ENCODE assay signal across 8 mouse cellular contexts in the genomic region with DNA sequence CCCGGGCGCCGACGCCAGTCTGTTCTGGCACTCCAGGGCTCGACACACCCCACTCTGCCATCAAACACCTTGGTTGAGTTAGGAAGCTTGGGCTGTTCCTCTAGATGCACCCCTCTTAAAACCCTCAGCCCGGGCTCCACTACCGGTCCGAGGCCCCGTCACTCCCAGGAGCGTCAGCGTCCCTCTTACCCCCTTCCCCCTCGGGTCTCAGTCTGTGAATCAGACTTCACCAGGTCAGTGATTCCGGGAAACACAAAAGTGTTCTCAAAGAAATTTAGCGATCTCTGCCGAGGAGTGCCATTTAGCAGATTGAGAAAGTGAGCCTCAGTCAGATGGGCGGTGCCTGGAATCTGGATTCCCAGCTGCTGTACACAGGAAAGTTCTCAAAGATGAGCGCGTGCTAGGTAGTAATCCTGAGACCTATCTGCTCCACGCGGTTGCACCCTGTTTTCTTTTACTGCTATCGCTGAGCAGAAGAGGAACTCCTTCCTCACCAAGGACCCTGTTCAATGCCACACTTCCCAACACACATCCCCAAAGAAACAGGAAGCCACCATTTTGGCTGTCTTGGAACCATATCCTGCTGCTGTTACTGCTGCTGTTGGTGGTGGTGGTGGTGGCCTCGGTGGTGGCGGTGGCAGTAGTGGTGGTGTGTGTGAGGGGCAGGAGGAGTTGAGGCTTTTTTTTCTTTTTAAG. TPM values are rescaled to one million over a fixed set of nuclear protein-coding genes. Genes with fewer than 3 reads are reported as not detected.
A peak's percentile ranks its signal among the peaks of the same experiment; 100 is the strongest.
DNase-seq lines count a peak whose midpoint lies in the region; ATAC-seq and TF ChIP-seq lines count a peak whose summit lies in the region.

No protein-coding gene starts in this region.

- no peaks in the 10 kb centered on the region for H3K9me3 ChIP-seq in heart, embryonic 14.5 days (ENCODE audit: control insufficient read depth, low read length)
- no peaks in the 10 kb centered on the region for H3K9me3 ChIP-seq in liver, embryonic 11.5 days (ENCODE audit: control insufficient read depth, low read length)
- no peaks in the 10 kb centered on the region for H3K9me3 ChIP-seq in stomach, embryonic 14.5 days (ENCODE audit: control insufficient read depth, low read depth, low read length)

- H3K4me2 ChIP-seq in heart, embryonic 14.5 days (ENCODE audit: low read length), result peak overlapping the region; percentile 93
- H3K4me2 ChIP-seq in liver, embryonic 11.5 days, result peak overlapping the region; percentile 75
- H3K4me2 ChIP-seq in stomach, embryonic 14.5 days (replicated peaks; ENCODE audit: low read depth, low read length), result peak overlapping the region; percentile 74

- no peak for ATAC-seq in heart, embryonic 14.5 days (ENCODE audit: insufficient number of reproducible peaks, insufficient read depth, low FRiP score, low read depth)
- no peak for ATAC-seq in liver, embryonic 11.5 days (replicated peaks; ENCODE audit: low FRiP score)
- ATAC-seq in stomach, embryonic 14.5 days (ENCODE audit: insufficient number of reproducible peaks, insufficient read depth, low FRiP score, low read depth), result no peak

- peaks cover 6% of the 10 kb centered on the region for H3K27me3 ChIP-seq in spleen, adult 2 months (ENCODE audit: control insufficient read depth, insufficient read depth, low read length)
- H3K27me3 ChIP-seq in heart, embryonic 14.5 days (ENCODE audit: control insufficient read depth, insufficient read depth, low read length), result peaks cover 37% of the 10 kb centered on the region
- H3K27me3 ChIP-seq in liver, embryonic 11.5 days (replicated peaks; ENCODE audit: control insufficient read depth, insufficient read depth, low read length), result peaks cover 40% of the 10 kb centered on the region
- peaks cover 9% of the 10 kb centered on the region; the same call in 1 of the 2 replicates for H3K27me3 ChIP-seq in stomach, embryonic 14.5 days (ENCODE audit: control insufficient read depth, insufficient read depth, low read length)

- TF ChIP-seq CTCF in spleen, adult 2 months (IDR thresholded peaks at IDR 0.05; ENCODE audit: extremely low read depth, insufficient read depth, insufficient read length, insufficient replicate concordance), result no peak

- no peak for TF ChIP-seq POLR2A in spleen, adult 2 months (IDR thresholded peaks at IDR 0.05; ENCODE audit: low read depth, low read length)

- 4% methylated on average over 23 of the region's 23 CpGs for WGBS in spleen, adult 2 months
- WGBS in heart, embryonic 14.5 days, result 6% methylated on average over 23 of the region's 23 CpGs
- WGBS in liver, embryonic 11.5 days, result 3% methylated on average over 23 of the region's 23 CpGs
- WGBS in stomach, embryonic 14.5 days, result 10% methylated on average over 23 of the region's 23 CpGs

- H3K9ac ChIP-seq in heart, embryonic 14.5 days (ENCODE audit: low read length), result peak overlapping the region; percentile 79
- peak overlapping the region; percentile 54 for H3K9ac ChIP-seq in liver, embryonic 11.5 days (ENCODE audit: low read depth, low read length)
- H3K9ac ChIP-seq in stomach, embryonic 14.5 days (replicated peaks; ENCODE audit: low read depth, low read length), result peak overlapping the region; percentile 31

- no peak for DNase-seq in spleen, adult 2 months (ENCODE audit: low read depth in 1 of 2, low spot score in 2 of 2)
- DNase-seq in spleen, postnatal 10 days (ENCODE audit: low spot score in 2 of 2), result no peak
- peak; percentile 38 for DNase-seq in liver, embryonic 11.5 days (ENCODE audit: low spot score)
- no peak for DNase-seq in cerebellum, adult 9-10 months
- DNase-seq in thymus, postnatal 4 days, result no peak
- DNase-seq in cerebellum, postnatal 14 days, result no peak

- no peaks in the 10 kb centered on the region for H3K36me3 ChIP-seq in spleen, adult 2 months (ENCODE audit: control insufficient read depth, insufficient read depth, low read length)
- no peaks in the 10 kb centered on the region for H3K36me3 ChIP-seq in heart, embryonic 14.5 days (ENCODE audit: control insufficient read depth, insufficient read depth, low read length)
- no peaks in the 10 kb centered on the region for H3K36me3 ChIP-seq in liver, embryonic 11.5 days (ENCODE audit: control insufficient read depth, insufficient read depth, low read length)
- no peaks in the 10 kb centered on the region for H3K36me3 ChIP-seq in stomach, embryonic 14.5 days (ENCODE audit: control insufficient read depth, insufficient read depth, low read length)

- peak overlapping the region; percentile 52 for H3K27ac ChIP-seq in spleen, adult 2 months (ENCODE audit: insufficient read depth, low read length)
- H3K27ac ChIP-seq in heart, embryonic 14.5 days (replicated peaks in 1 of 2; ENCODE audit: control insufficient read depth in 1 of 2, insufficient read depth in 1 of 2, low read depth in 2 of 2, low read length in 2 of 2), result peak overlapping the region; percentile 56 to 71
- H3K27ac ChIP-seq in liver, embryonic 11.5 days (ENCODE audit: low read depth, low read length), result no peak overlapping the region
- H3K27ac ChIP-seq in stomach, embryonic 14.5 days (ENCODE audit: low read length), result no peak overlapping the region

- peak overlapping the region; percentile 41; the same call in 1 of the 2 replicates for H3K4me3 ChIP-seq in spleen, adult 2 months (ENCODE audit: extremely low read depth, insufficient read depth, insufficient read length)
- H3K4me3 ChIP-seq in heart, embryonic 14.5 days (ENCODE audit: control insufficient read depth in 1 of 2, insufficient read depth in 1 of 2, low read depth in 1 of 2, low read length in 2 of 2), result peak overlapping the region; percentile 65
- peak overlapping the region; percentile 59 for H3K4me3 ChIP-seq in liver, embryonic 11.5 days (ENCODE audit: low read depth, low read length)
- peak overlapping the region; percentile 41 for H3K4me3 ChIP-seq in stomach, embryonic 14.5 days (ENCODE audit: low read depth, low read length)

- H3K4me1 ChIP-seq in spleen, adult 2 months (ENCODE audit: control insufficient read depth, insufficient read depth, insufficient read length), result no peaks in the 10 kb centered on the region
- peaks cover 3 to 11% of the 10 kb centered on the region in 2 experiments; a peak in 2 of 4 replicates for H3K4me1 ChIP-seq in heart, embryonic 14.5 days (ENCODE audit: control insufficient read depth in 2 of 2, insufficient read depth in 2 of 2, low read length in 2 of 2)
- no peaks in the 10 kb centered on the region for H3K4me1 ChIP-seq in liver, embryonic 11.5 days (replicated peaks; ENCODE audit: control insufficient read depth, insufficient read depth, low read length)
- H3K4me1 ChIP-seq in stomach, embryonic 14.5 days (ENCODE audit: control insufficient read depth, insufficient read depth, low read length), result no peaks in the 10 kb centered on the region

RNA-seq across cellular contexts. Expression of a gene that starts 0.8 kb away (rescaled TPM):
- polyA plus RNA-seq in spleen, adult 2 months (2012; rRNA removed), result 5.9 and 7.1 TPM in 2 replicates
- 9.0 and 12.2 TPM in 2 replicates for polyA plus RNA-seq in heart, embryonic 14.5 days (2014; fragmentation: Nextera tagmentation; extraction: Ambion mirVana)
- 8.0 and 8.3 TPM in 2 replicates for polyA plus RNA-seq in liver, embryonic 11.5 days (2014; fragmentation: Nextera tagmentation; extraction: Ambion mirVana)
- polyA plus RNA-seq in stomach, embryonic 14.5 days (2014; fragmentation: Nextera tagmentation; extraction: Ambion mirVana), result 5.1 and 5.5 TPM in 2 replicates

Comparison
In these comparisons a context has a peak if more than half of its experiments do, and no peak if none do; other contexts are left out.
1. H3K27ac ChIP-seq: peak in spleen, adult 2 months (single experiment) and heart, embryonic 14.5 days (2 of 2); none in liver, embryonic 11.5 days (single experiment) and stomach, embryonic 14.5 days (single experiment).
2. Peak in every context shown above with its lines, with median percentiles within 50 percentile points of each other: H3K4me3 ChIP-seq, H3K4me2 ChIP-seq and H3K9ac ChIP-seq.